Mouse (Mus musculus): ENCODE measurements around the gene Ear6.
"Not testable (repeated sequence)": the region's sequence is repeated elsewhere in the genome, so short reads cannot be mapped to it uniquely, and the experiment has no call there.

The Ear6 gene

GRCm38 (mm10) chr14:51853399-51853798, at the start of gene Ear6:
TSS of gene Ear6 (plus strand) at chr14:51853699.
- DNase-seq (ENCODE audit: extremely low spot score), result no peak

- no peak for DNase-seq (ENCODE audit: extremely low spot score)
Measured at GRCm38 (mm10) chr14:51826625-51827024, 26.9 kb upstream of the Ear6 start.

GRCm38 (mm10) chr14:51827842-51828241, 25.7 kb upstream of the Ear6 start:
- DNase-seq (ENCODE audit: extremely low spot score), result peak; percentile 5

- no peak for DNase-seq (ENCODE audit: extremely low spot score)
Measured at GRCm38 (mm10) chr14:51829188-51829587, 24.3 kb upstream of the Ear6 start.

DNA sequence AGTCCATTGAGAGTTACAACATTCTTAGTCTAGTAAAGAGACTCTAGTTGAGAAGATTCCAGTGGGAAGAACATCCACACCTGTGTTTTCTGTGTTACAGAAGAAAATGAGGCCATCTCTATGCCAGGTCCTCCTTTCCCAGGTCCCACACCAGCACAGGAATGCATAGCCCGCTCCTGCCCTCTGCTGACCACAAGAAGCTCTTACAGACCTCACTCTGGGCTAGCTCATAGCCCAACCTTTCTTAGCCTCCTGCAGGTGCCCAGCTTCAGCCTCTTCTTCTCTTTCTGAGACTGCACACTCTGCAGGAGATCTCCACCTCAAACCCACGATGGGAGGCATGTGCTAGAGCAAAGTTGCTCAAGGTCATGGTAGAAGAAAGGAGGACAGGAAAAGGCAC, 15.0 kb upstream of the Ear6 start:
- DNase-seq (ENCODE audit: extremely low spot score), result not testable (repeated sequence)

GRCm38 (mm10) chr14:51842250-51842649, 11.2 kb upstream of the Ear6 start:
- DNase-seq (ENCODE audit: extremely low spot score), result no peak

DNA sequence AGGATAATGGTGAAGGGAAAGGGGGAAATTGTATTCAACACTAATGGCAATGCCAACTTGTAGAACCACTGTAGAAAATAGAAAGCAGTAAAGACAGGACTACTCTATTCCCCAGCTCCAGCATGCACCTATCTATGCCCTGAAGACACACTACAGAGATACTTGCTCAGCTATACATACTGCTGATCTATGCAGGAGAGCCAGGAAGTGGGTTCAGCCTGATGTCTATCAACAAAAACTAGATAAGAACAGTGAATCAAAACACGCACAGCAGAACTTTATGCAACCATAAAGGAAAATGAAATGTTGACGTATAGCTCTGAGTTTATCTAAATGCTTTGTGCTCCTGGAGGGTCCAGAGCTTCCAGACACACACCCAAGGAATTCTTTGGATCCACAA, 10.7 kb upstream of the Ear6 start:
- DNase-seq (ENCODE audit: extremely low spot score), result no peak

GRCm38 (mm10) chr14:51843882-51844281, 9.6 kb upstream of the Ear6 start:
- DNase-seq (ENCODE audit: extremely low spot score), result no peak

DNA sequence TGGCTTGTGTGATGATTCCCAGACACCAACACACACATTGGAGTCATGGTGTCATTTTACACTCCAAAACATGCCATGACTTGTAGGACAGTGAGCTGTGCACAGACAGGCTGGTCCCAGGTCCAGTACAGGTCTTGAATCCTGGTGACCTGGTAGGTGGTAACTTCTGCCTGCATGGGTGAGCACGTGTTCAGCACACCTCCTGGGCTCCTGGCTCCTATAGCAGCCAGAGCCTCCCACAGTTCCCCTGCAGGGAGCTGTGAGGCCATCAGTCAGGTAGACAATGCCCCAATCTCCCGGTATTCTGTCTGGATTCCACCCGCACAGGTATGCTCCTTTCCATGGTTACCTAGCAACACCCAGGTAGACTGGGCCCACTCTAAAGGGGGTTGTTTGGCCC, 6.9 kb upstream of the Ear6 start:
- no peak for DNase-seq (ENCODE audit: extremely low spot score)

DNA sequence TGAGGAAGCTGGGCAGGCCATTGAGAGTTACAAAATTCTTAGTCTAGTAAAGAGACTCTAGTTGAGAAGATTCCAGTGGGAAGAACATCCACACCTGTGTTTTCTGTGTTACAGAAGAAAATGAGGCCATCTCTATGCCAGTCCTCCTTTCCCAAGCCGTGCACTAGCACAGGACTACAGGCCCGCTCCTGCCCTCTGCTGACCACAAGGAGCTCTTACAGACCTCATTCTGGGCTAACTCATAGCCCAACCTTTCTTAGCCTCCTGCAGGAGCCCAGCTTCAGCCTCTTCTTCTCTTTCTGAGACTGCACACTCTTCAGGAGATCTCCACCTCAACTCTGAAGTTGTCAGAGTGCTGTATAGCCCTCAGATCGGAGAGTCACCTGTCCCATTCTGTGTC, 2.5 kb upstream of the Ear6 start:
- peak; percentile 10 for DNase-seq (ENCODE audit: extremely low spot score)

- not testable (repeated sequence) for DNase-seq (ENCODE audit: extremely low spot score)
Measured at GRCm38 (mm10) chr14:51855280-51855679, 1.8 kb downstream of the Ear6 start.

DNA sequence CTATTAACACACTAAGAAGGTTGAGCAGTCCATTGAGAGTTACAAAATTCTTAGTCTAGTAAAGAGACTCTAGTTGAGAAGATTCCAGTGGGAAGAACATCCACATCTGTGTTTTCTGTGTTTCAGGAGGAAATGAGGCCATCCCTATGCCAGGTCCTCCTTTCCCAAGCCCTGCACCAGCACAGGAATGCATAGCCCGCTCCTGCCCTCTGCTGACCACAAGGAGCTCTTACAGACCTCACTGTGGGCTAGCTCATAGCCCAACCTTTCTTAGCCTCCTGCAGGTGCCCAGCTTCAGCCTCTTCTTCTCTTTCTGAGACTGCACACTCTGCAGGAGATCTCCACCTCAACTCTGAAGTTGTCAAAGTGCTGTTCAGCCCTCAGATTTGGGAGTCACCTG, 10.1 kb downstream of the Ear6 start:
- DNase-seq (ENCODE audit: extremely low spot score), result peak; percentile 11

DNA sequence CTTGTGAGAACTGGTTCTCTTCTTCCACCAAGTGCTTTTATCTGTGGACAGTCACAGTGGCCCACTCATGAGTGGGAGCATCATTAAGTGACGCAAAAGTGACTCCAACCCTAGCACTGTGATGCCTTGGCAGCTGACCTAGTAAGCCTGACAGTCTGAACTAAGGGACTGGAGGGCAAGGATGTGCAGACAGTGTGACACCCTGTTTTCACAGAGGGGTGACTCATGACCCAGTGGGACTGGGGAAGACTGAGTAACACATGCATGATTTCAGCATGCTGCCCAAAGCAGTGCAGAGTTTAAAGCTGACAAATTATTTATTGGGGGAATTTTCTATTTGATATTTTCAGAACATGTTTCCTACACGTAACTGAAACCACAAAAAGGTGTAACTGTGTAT, 17.3 kb downstream of the Ear6 start:
- DNase-seq (ENCODE audit: extremely low spot score), result no peak

DNA sequence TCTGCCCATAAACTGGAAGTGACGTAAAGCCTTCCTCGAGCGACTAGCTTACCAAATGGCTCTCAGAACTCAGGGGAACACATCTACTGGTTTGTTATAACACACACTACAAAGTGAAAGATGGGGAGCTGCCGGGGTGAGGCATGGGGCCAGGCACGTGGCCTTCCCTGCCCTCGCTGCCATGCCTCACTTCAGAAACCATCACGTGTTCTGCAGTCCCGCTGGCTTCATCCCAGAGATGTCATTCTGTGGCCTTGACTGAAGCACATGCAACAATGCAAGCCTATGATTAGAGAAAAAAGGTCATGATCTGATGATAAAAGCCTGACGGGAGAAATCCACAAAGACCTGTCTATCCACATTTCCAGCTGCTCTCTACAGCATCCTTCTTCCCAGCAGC, 18.2 kb downstream of the Ear6 start:
- no peak for DNase-seq (ENCODE audit: extremely low spot score)

- no peak for DNase-seq (ENCODE audit: extremely low spot score)
Measured at GRCm38 (mm10) chr14:51877517-51877916, 24.0 kb downstream of the Ear6 start.

DNA sequence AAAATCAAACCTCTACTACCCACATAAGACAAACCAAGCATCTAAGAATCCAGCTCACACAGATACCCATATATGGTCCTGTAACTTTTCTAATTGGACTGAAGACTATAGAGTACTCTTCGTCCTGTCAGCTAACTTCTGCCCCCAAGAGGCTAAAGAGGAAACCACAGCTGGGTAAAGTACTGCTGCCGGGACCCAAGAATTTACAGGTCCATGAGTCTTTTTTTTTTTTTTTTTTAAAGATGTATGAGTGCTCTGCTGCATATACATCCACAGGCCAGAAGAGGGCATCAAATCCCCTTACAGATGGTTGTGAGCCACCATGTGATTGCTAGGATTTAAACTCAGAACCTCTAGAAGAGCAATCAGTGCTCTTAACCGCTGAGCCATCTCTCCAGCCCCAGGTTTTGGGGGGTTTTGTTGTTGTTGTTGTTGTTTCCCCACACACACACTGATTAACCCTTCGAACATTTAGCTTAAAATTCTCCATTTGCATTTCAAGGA, 30.1 kb downstream of the Ear6 start:
- DNase-seq (ENCODE audit: extremely low spot score), result peak; percentile 81

DNA sequence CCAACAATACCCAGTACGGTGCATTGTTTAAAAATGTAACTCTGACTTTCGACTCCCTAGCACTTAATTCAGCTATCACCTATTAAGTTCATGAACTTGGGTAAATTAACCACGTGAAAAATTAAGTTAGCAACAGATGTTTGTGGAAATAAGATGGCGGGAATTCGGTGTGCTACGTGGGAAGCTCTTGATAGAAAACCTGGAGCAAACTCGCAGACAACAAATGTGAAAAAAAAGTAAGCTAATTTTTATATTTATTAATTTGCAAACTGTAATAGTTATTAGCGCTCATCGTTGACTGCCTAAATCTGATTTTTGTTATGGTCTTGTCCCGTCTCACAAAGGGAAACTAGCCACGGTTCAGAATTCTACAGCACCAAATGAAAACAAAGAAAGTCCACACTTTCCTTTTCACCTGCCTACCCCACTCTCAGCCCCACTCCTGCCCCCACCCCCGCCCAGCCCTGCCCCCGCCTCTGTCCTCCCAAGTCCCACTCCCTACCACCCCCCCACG, 30.6 kb downstream of the Ear6 start:
- DNase-seq (ENCODE audit: extremely low spot score), result no peak

DNA sequence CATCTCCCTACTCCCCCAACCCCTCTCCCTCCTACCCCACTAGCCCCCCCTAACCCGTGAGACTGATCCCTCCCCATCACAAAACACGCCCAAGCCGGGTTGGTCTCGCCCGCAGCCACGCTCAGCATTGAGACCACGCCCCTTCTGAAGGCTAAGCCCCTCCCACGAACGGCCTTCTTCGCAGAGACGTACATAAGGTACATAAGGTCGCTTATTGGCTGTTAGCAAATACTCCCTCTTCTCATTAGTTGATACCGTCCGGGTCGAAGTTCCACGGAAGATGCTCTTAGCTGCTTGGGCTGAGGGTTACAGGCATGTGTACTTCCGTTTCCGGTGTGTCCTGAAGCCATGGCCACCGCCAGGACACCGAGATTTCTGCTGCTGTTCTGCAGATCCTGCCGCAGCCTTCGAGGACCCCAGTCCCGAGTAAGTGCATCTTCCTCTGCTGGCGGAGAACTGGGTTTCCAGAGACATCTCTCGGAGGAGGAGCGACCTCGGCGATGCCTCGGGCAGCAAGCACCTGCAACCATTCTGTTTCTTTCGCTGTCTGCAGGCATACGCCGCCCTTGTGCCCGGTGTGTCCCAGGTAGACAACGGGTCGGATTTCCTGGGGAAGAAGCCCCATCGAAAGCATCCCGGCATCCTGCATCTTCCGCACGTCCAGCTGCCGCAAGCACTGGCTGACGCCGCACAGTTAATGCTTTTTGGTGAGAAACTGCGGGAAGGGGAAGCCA, 31.3 kb downstream of the Ear6 start, which contains the start of gene Mettl17:
Gene Mettl17, plus strand, starts transcription at position 245 of the 734 bp plus-strand sequence.
- peak; percentile 98 for DNase-seq (ENCODE audit: extremely low spot score)

DNA sequence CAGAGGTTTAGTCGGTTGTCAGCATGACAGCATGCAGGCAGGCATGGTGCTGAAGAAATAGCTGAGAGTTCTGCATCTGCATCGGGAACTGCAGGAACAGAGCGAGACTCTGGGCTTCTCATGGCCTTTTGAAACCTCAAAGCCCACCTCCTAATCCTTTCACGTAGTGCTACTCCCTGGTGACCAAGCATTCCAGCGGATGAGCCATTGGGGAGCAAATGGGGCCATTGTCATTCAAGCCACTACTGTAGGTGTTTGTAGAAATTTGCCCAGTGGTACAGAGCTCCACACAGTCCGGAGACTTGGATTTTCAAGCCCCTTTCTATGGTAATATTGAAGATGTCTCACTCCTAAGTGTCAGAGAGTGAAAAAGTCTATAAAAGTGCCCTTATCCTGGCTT, 32.6 kb downstream of the Ear6 start:
- DNase-seq (ENCODE audit: extremely low spot score), result no peak

GRCm38 (mm10) chr14:51889833-51890232, 36.3 kb downstream of the Ear6 start:
- no peak for DNase-seq (ENCODE audit: extremely low spot score)

DNA sequence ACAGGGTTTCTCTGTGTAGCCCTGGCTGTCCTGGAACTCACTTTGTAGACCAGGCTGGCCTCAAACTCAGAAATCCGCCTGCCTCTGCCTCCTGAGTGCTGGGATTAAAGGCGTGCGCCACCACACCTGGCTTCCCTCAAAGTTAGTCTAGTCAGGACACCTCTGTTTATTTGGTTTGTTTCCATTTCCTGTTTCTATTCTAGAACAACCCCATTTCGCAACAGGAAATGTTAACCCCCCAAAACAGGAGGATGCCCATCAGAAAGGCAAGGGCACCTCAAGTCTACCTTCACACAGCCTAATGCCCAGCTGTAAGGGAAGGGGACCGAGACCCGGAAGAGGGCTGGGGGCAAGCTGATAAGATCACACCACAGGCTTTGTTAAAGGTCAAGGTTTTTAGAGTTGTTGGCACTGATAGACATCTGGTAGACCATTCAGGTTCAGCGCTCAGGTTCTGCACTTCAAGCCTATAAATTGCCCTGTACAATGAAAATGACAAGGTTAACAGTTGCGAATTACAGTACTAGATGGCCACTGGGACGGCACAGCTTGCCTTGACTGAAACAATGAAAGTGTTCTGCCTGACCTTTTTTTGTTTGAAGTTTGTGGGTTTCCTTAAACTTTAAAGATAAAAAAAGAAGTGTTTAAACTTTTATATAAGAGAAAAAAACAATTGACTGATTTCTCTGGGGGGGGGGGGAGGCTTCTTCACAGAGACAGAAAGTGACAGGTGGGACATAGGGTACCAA, 38.9 kb downstream of the Ear6 start, which contains the start of gene Slc39a2:
Gene Slc39a2, plus strand, starts transcription at position 699 of the 749 bp plus-strand sequence.
- no peak for DNase-seq (ENCODE audit: extremely low spot score)

GRCm38 (mm10) chr14:51893094-51893794, 39.7 kb downstream of the Ear6 start:
- DNase-seq (ENCODE audit: extremely low spot score), result no peak

Measured in embryo, embryonic 9.5 days (tissue).